Mouse (Mus musculus) testis, adult 2 months (tissue): ENCODE results near the gene Cox18. TPM values are rescaled to one million over a fixed set of nuclear protein-coding genes. Genes with fewer than 3 reads are reported as not detected.

Experiments used
- H3K27ac ChIP-seq: fragments of 200-500 bp; 2 replicates; pipeline ENCODE4 v1.5.1; 2012; ENCODE audit warnings: low read depth, low read length; ENCODE audit not compliant: control insufficient read depth, insufficient read depth
- H3K27me3 ChIP-seq: fragments of 200-500 bp; 2 replicates; pipeline ENCODE4 v1.6.1; 2012; ENCODE audit warnings: mild to moderate bottlenecking, low read length, moderate library complexity; ENCODE audit not compliant: control insufficient read depth, insufficient read depth
- H3K36me3 ChIP-seq: fragments of 200-500 bp; 2 replicates; pipeline ENCODE4 v1.6.1; 2012; ENCODE audit warnings: mild to moderate bottlenecking, low read length; ENCODE audit not compliant: control insufficient read depth, insufficient read depth
- H3K4me1 ChIP-seq: fragments of 200-500 bp; 2 replicates; pipeline ENCODE4 v1.6.1; 2012; ENCODE audit warnings: low read length; ENCODE audit not compliant: control insufficient read depth, insufficient read depth
- H3K4me3 ChIP-seq: fragments of 200-500 bp; 2 replicates; pipeline ENCODE4 v1.5.1; 2012; ENCODE audit warnings: low read depth, mild to moderate bottlenecking, low read length, moderate library complexity, mixed read lengths; ENCODE audit not compliant: control insufficient read depth
- CTCF ChIP-seq: fragments of 200-500 bp; IDR thresholded peaks from 2 replicates; pipeline ENCODE4 v1.5.1; 2012; ENCODE audit warnings: low read depth, mild to moderate bottlenecking, inconsistent platforms, low read length, moderate library complexity; ENCODE audit not compliant: control insufficient read depth, insufficient read depth, insufficient replicate concordance
- POLR2A ChIP-seq: fragments of 200-500 bp; IDR thresholded peaks from 2 replicates; pipeline ENCODE4 v1.6.1; 2012; ENCODE audit warnings: low read depth, mild to moderate bottlenecking, inconsistent platforms, low read length, moderate library complexity; ENCODE audit not compliant: control insufficient read depth
- polyA plus RNA-seq: library from polyadenylated mRNA; depleted of rRNA; stranded (reverse); fragments of >200 nt; gene quantifications from 2 replicates; pipeline ENCODE4 v1.2.3, GENCODE M21; 2012

Gene Cox18
- polyA plus RNA-seq, 1 experiment: 15.3 TPM

DNA sequence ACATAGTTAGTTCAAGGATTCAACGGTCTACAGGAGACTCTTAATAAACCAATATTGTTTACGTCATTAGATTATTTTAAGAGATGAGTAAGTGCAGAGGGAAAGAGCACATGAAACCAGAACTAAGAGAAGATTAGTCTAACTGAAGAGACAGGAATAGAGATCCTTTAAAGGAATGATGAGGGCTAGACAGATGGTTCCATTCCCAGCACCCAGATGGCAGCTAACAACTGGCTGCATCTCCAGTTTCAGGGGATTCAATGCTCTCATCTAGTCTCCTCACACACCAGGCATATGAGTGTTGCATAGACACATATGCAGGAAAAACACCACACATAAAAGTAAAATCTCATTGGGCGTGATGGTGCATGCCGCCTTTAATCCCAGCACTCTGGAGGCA is 9.5 kb upstream of the Cox18 start:
- Histone ChIP-seq H3K36me3 (peaks cover 2% of the 10 kb centered on the region), H3K27me3 (no peaks in the 10 kb centered on the region), H3K27ac (no peak overlapping the region), H3K4me1 (no peaks in the 10 kb centered on the region), H3K4me3 (no peak overlapping the region)
- TF ChIP-seq CTCF (no peak), POLR2A (no peak)

DNA sequence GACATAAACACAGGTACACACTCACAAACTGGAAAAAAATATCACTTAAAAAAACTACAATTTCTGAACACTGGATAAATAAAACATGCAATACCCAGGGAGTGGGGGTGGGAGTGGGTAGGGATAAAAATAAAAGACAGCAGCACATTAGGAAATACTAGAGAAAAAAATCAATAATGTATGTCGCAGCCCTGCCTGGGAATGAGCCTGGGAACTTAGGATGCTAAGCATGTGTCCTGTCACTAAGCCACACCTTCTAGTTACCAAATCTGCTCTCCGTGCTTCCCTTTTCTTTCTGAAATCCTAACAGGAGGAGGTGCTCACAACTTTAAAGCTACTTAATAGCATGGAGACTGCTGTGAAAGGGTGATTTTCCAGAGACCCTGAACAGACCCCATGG is 6.0 kb upstream of the Cox18 start:
- H3K27ac ChIP-seq: no peak overlapping the region
- H3K27me3 ChIP-seq: no peaks in the 10 kb centered on the region
- H3K4me1 ChIP-seq: 0 out of 2 replicates have a peak, but pooled peaks cover 2% of the 10 kb centered on the region
- TF ChIP-seq CTCF (no peak), POLR2A (no peak)
- no peaks in the 10 kb centered on the region; the same call in 1 of the 2 replicates for H3K36me3 ChIP-seq
- no peak overlapping the region for H3K4me3 ChIP-seq

- Histone ChIP-seq H3K27ac (no peak overlapping the region), H3K36me3 (no peaks in the 10 kb centered on the region; the same call in 1 of the 2 replicates), H3K4me3 (no peak overlapping the region), H3K27me3 (no peaks in the 10 kb centered on the region), H3K4me1 (peaks cover 5% of the 10 kb centered on the region; the same call in 1 of the 2 replicates)
- TF ChIP-seq CTCF (no peak), POLR2A (no peak)
These were observed 2.9 kb upstream of the Cox18 start for GRCm38 (mm10) chr5:90226696-90227095.

GRCm38 (mm10) chr5:90224730-90225129 is 929 bp upstream of the Cox18 start:
- H3K4me3 ChIP-seq: no peak overlapping the region; the same call in 1 of the 2 replicates
- no peak for TF ChIP-seq POLR2A
- no peak for TF ChIP-seq CTCF
- no peak overlapping the region for H3K27ac ChIP-seq
- no peaks in the 10 kb centered on the region for H3K27me3 ChIP-seq
- peaks cover 1% of the 10 kb centered on the region; the same call in 1 of the 2 replicates for H3K36me3 ChIP-seq
- peaks cover 5% of the 10 kb centered on the region; the same call in 1 of the 2 replicates for H3K4me1 ChIP-seq

- H3K4me3 ChIP-seq: peak overlapping the region; percentile 43
- peak overlapping the region; percentile 30; the same call in 1 of the 2 replicates for H3K27ac ChIP-seq
- H3K4me1 ChIP-seq: peaks cover 5% of the 10 kb centered on the region; the same call in 1 of the 2 replicates
- TF ChIP-seq CTCF (no peak), POLR2A (no peak)
- H3K36me3 ChIP-seq: peaks cover 1% of the 10 kb centered on the region; the same call in 1 of the 2 replicates
- no peaks in the 10 kb centered on the region for H3K27me3 ChIP-seq
These were observed 864 bp downstream of the Cox18 start for GRCm38 (mm10) chr5:90222937-90223336.

GRCm38 (mm10) chr5:90217791-90218190 is 6.0 kb downstream of the Cox18 start:
- Histone ChIP-seq H3K27ac (peak overlapping the region; percentile 54), H3K36me3 (peaks cover 6% of the 10 kb centered on the region)

GRCm38 (mm10) chr5:90217226-90217625 is 6.6 kb downstream of the Cox18 start:
- H3K27ac ChIP-seq: no peak overlapping the region
- peaks cover 6% of the 10 kb centered on the region for H3K36me3 ChIP-seq
- H3K27me3 ChIP-seq: no peaks in the 10 kb centered on the region
- no peaks in the 10 kb centered on the region for H3K4me1 ChIP-seq
- no peak overlapping the region for H3K4me3 ChIP-seq
- TF ChIP-seq POLR2A (no peak), CTCF (no peak)

More at GRCm38 (mm10) chr5:90217791-90218190, 6.0 kb downstream of the Cox18 start:
- TF ChIP-seq POLR2A (no peak), CTCF (no peak)
- H3K4me1 ChIP-seq: peaks cover under 1% of the 10 kb centered on the region; the same call in 1 of the 2 replicates
- no peaks in the 10 kb centered on the region for H3K27me3 ChIP-seq
- no peak overlapping the region for H3K4me3 ChIP-seq

- no peaks in the 10 kb centered on the region for H3K4me1 ChIP-seq
- no peak for TF ChIP-seq CTCF
- TF ChIP-seq POLR2A: no peak
- no peak overlapping the region for H3K27ac ChIP-seq
- peaks cover 5% of the 10 kb centered on the region for H3K36me3 ChIP-seq
- no peaks in the 10 kb centered on the region for H3K27me3 ChIP-seq
- H3K4me3 ChIP-seq: no peak overlapping the region
These were observed 10.4 kb downstream of the Cox18 start for GRCm38 (mm10) chr5:90213356-90213755.
